Mouse (Mus musculus) forebrain, embryonic 10.5 days (tissue): Measurements from ENCODE around the gene Vmn1r138. TPM values are rescaled to one million over a fixed set of nuclear protein-coding genes. Genes with fewer than 3 reads are reported as not detected.
"Not testable (repeated sequence)": the region's sequence is repeated elsewhere in the genome, so short reads cannot be mapped to it uniquely, and the experiment has no call there.

ENCODE experiments used
- DNase-seq: peaks from one replicate; pipeline ENCODE4 v3.0.0-alpha.2; 2017; ENCODE audit warnings: low spot score; ENCODE audit errors: extremely low spot score
- H3K27ac ChIP-seq: fragments of 300-500 bp; sonication (generic); 2 replicates; pipeline ENCODE4 v1.5.1; 2016; ENCODE audit warnings: mild to moderate bottlenecking
- H3K27me3 ChIP-seq: fragments of 300-500 bp; sonication (generic); 2 replicates; pipeline ENCODE4 v1.6.1; 2016; ENCODE audit warnings: mild to moderate bottlenecking; ENCODE audit not compliant: poor library complexity, severe bottlenecking
- H3K36me3 ChIP-seq: fragments of 300-500 bp; sonication (generic); replicated peaks from 2 replicates; pipeline ENCODE4 v1.6.1; 2016; ENCODE audit warnings: mild to moderate bottlenecking, moderate library complexity
- H3K4me1 ChIP-seq: fragments of 300-500 bp; sonication (generic); 2 replicates; pipeline ENCODE4 v1.6.1; 2016
- H3K4me3 ChIP-seq: fragments of 300-500 bp; sonication (generic); 2 replicates; pipeline ENCODE4 v1.5.1; 2016; ENCODE audit warnings: mild to moderate bottlenecking, moderate library complexity
- H3K9me3 ChIP-seq: fragments of 300-500 bp; sonication (generic); 2 replicates; pipeline ENCODE4 v1.6.1; 2016; ENCODE audit warnings: mild to moderate bottlenecking, moderate library complexity
- WGBS: fragments of 180-500 bp; shearing (Covaris S2); methylation state at CpG from one replicate; pipeline ENCODE4 v1.1.7; 2016; 5-methylcytosine and 5-hydroxymethylcytosine counted together
- polyA plus RNA-seq: library from polyadenylated mRNA; unstranded; fragments of >200 nt; fragmentation: Nextera tagmentation; extraction: Ambion mirVana; gene quantifications from 2 replicates; pipeline ENCODE4 v1.2.1, GENCODE M21; 2016

Vmn1r138 gene
- polyA plus RNA-seq, result not detected in 2 replicates

DNA sequence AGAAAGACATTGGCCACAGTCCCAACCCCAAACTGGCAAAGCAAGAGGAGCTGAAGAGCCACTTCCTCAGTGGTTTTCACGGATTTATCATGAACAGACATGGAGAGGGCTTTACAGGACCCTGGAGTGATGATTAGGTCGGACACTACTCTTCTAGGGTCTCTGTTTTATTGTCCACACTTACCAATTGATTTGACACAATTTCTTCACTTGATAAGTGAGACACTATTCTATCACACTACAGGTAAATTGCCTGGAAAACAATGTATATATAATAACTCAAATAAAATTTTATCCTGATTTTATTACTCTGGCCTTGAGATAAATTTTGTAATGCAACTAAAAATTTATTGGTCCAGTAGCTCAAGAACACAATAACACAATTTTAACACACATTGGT, at the start of gene Vmn1r138:
TSS of gene Vmn1r138 (minus strand) at position 101 of the 400 bp plus-strand sequence.
- not testable (repeated sequence) for DNase-seq, H3K27ac ChIP-seq, H3K4me1 ChIP-seq, H3K9me3 ChIP-seq, H3K4me3 ChIP-seq, H3K27me3 ChIP-seq, H3K36me3 ChIP-seq
- no CpG with 5 or more reads among the region's 2 CpGs for WGBS

DNA sequence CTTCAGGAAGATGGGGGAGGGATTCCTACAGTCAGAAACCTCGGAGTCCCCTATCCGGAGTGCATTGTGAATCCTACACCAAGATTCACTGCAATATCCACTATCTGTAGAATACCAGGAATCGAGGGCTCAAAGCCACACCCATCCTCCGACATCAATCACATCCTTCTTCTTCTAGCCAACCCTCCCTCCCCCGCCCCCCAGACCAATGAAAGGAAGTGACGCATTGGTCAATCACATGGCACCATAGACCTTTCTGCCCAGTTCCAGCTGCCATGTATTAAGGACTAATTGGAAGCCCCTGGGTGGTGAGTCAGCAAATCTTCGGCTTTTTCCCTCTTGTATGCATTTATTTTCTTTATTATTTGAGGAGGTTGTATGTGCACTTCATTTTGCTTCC, 40.1 kb upstream of the Vmn1r138 start, which contains the start of gene Vmn1r139:
TSS of gene Vmn1r139 (plus strand) at position 301 of the 400 bp plus-strand sequence.
- not testable (repeated sequence) for H3K4me3 ChIP-seq, H3K27me3 ChIP-seq, H3K9me3 ChIP-seq, H3K36me3 ChIP-seq, H3K4me1 ChIP-seq, DNase-seq, H3K27ac ChIP-seq
- WGBS, result no CpG with 5 or more reads among the region's 7 CpGs

DNA sequence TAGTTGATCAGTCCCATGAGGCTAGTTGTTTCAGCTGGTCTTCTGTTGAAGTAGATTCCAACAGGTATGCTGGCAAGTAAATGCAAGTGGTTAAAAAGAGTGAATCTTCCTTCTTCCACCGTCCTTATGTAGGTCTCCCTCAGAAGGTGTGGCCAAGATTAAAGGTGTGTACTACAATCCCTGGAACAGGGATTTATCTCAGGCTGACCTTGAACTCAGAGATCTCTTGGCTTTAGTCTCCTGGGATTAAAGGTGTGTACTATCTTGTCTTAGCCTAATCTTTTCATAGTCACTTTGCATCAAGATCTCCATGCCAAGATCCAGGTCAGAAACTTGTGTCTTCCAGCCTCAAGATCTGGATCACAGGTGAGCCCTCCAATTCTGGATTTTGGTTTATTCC, 27.5 kb upstream of the Vmn1r138 start, which contains the start of gene Gm6176:
TSS of gene Gm6176 (minus strand) at position 101 of the 400 bp plus-strand sequence.
- not testable (repeated sequence) for H3K27ac ChIP-seq, H3K9me3 ChIP-seq, H3K36me3 ChIP-seq, H3K4me1 ChIP-seq, DNase-seq, H3K4me3 ChIP-seq, H3K27me3 ChIP-seq
- WGBS, result no CpG with 5 or more reads among the region's 1 CpGs

DNA sequence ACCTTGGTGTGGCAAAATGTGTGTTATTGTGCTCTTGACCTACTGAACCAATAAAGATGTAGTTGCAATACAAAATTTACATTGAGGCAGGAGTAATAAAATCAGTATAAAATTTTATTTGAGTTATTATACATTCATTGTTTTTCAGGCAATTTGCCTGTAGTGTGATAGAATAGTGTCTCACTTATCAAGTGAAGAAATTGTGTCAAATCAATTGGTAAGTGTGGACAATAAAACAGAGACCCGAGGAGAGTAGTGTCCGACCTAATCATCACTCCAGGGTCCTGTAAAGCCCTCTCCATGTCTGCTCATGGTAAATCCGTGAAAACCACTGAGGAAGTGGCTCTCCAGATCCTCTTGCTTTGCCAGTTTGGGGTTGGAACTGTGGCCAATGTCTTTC, 34.4 kb downstream of the Vmn1r138 start, which contains the start of gene Vmn1r137:
TSS of gene Vmn1r137 (plus strand) at position 301 of the 400 bp plus-strand sequence.
- not testable (repeated sequence) for H3K27me3 ChIP-seq, H3K36me3 ChIP-seq, H3K27ac ChIP-seq, H3K4me1 ChIP-seq, DNase-seq, H3K9me3 ChIP-seq, H3K4me3 ChIP-seq
- WGBS, result no CpG with 5 or more reads among the region's 3 CpGs

Other genes with a start within 250 kb of the Vmn1r138 start
- gene Gm4177, start 232.2 kb downstream of the Vmn1r138 start, polyA plus RNA-seq, result not detected in 2 replicates
- gene Vmn1r135, start 196.5 kb downstream of the Vmn1r138 start, polyA plus RNA-seq, result not detected in 2 replicates
- gene Gm5725, start 184.6 kb downstream of the Vmn1r138 start, polyA plus RNA-seq, result not detected in 2 replicates
- gene Gm5891, start 107.6 kb downstream of the Vmn1r138 start, polyA plus RNA-seq, result not detected in 2 replicates
- gene Vmn1r137, start 34.3 kb downstream of the Vmn1r138 start, polyA plus RNA-seq, result not detected in 2 replicates
- not detected in 2 replicates for gene Gm6176, start 27.4 kb upstream of the Vmn1r138 start, polyA plus RNA-seq
- not detected in 2 replicates for gene Vmn1r139, start 40.2 kb upstream of the Vmn1r138 start, polyA plus RNA-seq
- gene Gm16451, start 89.3 kb upstream of the Vmn1r138 start, polyA plus RNA-seq, result not detected in 2 replicates
- not detected in 2 replicates for gene Gm10666, start 105.8 kb upstream of the Vmn1r138 start, polyA plus RNA-seq
- gene Vmn1r142, start 135.1 kb upstream of the Vmn1r138 start, polyA plus RNA-seq, result not detected in 2 replicates
- not detected in 2 replicates for gene Vmn1r143, start 160.5 kb upstream of the Vmn1r138 start, polyA plus RNA-seq
- not detected in 2 replicates for gene Gm8653, start 172.4 kb upstream of the Vmn1r138 start, polyA plus RNA-seq
- not detected in 2 replicates for gene Gm8453, start 200.6 kb upstream of the Vmn1r138 start, polyA plus RNA-seq